Mouse (Mus musculus): ENCODE data around the gene Nlrc3.

DNA sequence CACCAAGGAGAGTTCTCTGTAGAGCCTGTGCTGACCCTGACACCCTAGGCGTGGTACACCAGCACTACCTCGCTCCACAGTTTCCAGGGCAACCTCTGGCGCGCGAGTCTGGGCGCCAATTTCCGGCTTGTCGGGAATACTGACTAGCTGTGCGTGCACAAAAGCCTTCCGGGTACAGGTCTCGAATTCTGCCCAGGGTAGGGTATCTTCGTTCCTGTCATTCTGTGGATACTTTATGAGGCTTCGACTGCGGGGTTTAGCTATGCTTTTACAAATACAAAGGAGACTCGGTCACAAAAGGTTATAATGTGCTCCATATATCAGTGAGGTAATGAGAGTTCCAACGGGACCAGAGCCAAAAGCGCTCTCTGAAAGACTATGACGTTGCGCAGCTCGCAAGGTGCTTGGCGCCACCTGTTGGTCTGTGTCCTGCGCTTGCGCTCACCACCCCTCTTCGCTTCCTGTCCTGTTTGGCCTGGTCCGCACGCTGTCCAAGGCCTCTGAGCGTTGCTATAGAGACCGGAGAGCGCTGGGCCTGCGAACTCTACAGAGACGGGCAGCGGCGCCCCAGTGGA, 67.8 kb downstream of the Nlrc3 start, which contains the start of the genes 1700037C18Rik and Cluap1:
- TF ChIP-seq POLR2A (IDR thresholded peaks at IDR 0.05; ENCODE audit: low read depth, low read length) (peak; percentile 45), CTCF (conservative IDR thresholded peaks at IDR 0.05; ENCODE audit: insufficient read depth, insufficient read length, low read depth, low read length) (peak; percentile 84)
